Mouse (Mus musculus) mouse trophoblast stem cell (cell line): ENCODE results near the gene Cnksr3.

Experiments used
- in situ Hi-C, 2 experiments: fragments of 300-500 bp; cut with MseI, MboI; formaldehyde crosslinking; loops; 2 replicates in 1 of 2; 3 replicates in 1 of 2; pipeline ENCODE4 v1.15.1; 2025

The Cnksr3 gene

DNA sequence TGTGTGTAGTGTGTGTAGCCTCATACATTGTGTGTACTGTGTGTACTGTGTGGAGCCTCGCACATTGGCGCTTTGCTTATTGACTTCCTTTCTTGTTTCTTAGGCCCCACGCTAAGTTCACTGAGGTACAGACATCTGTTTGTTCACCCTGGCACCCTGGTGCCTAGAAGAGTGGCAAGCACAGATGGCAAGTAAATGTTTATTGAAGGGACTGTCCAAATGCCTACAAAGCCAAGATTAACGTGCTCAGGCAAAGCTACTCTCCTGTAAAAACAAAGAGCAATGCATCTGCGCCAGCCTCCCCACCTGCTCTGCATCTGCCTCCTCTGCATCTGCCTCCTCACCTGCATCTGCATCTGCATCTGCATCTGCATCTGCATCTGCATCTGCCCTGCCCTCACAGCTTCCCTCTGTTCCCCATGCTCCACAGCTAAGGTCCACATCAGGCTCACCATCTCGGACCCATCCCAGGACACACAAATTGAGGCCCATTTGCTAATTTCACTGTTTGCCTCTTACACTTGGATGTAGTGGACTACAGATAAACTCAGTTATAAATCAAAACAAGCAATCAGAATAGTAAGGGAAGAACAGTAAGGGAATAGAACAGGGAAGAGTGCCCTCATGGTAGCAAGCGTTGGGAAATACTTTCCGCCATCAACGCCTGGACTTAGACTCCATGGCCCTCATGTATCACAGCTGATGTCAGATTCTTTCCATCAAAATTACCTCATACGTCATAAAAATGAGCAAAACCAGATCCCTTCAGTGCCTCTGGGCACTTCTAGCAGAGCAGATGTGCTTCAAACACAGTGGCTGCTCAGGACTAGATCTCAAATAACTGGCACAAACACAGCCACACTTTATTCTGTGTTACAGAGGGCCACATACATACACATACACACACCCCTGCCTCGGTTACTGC is 62.1 kb downstream of the Cnksr3 start:
- in situ Hi-C loops, result no loop called here

- in situ Hi-C loops, result no loop called here
Observed at GRCm38 (mm10) chr10:7145614-7146013, 66.4 kb downstream of the Cnksr3 start.

DNA sequence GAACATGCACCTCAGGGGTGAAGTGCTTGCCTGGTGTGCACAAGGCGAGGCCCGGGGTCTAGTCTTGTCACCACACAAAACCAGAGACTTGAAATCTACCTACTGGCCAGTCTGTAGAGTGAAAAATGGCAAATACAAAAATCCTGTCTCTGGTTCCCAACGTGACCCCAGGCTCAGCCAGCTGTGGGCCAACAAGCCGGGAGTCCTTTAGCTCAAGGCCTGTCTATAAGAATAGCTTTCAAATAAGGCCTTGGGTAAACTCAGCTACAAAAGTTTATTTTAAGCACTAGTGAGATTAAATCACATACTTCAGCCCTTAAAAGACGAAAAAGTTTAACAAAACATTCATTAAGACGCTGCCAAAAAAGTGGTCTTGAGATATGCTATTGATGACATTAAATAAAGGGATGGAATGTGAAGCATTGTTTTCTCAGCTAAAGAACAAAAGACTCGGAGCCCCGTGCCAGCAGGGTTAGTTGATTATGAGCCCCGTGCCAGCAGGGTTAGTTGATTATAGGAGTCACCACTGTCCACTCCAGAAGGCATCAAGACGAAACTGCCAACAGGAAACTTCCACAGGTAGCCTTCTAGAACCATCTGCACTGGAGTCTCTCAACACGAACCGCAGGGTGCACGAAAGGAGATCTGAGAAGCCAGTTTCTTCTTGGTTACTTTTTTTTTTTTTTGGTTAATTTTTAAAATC is 67.8 kb downstream of the Cnksr3 start:
- in situ Hi-C loops, result no loop called here

- in situ Hi-C loops, result no loop called here
Observed at GRCm38 (mm10) chr10:7142287-7142686, 69.8 kb downstream of the Cnksr3 start.

- in situ Hi-C loops, result no loop called here
Observed at GRCm38 (mm10) chr10:7140282-7140681, 71.8 kb downstream of the Cnksr3 start.

DNA sequence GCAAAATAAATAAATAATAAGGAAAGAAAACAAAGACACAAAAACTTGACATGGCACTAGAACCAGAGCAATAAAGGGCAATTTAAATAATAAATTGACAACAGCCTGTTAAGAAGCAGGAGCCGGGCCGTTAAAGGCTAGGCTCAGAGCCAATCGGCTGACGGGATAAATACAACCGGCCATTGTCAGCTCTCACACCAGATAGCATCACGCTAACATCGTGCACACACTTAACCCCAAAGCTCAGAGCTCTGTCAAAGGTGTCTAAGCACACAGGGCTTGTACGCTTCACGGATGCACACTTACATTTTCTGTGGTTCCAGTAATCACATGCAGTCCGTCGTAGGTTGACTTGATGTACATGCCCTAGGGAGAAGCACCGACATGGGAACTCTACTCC is 74.0 kb downstream of the Cnksr3 start:
- in situ Hi-C loops, result no loop called here

DNA sequence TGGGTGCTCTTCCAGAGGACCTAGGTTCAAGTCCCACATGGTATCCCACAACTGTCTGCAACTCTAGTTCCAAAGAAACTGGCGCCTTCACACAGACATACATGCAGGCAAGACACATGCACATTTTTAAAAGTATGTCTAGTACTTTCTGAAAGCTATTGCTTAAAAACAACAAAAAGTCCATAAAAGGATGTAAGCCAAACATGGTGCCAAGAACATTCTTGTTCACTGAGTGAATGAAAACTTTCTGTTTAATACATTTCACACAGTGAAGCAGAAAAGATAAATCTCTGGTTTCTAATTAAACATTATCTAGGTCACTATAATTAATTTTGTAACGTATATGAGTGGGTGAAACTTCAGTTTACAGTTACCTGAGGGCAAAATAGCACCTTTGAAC is 76.3 kb downstream of the Cnksr3 start:
- in situ Hi-C loops, result no loop called here

- in situ Hi-C loops, result no loop called here
Observed at GRCm38 (mm10) chr10:7133005-7133404, 79.0 kb downstream of the Cnksr3 start.

DNA sequence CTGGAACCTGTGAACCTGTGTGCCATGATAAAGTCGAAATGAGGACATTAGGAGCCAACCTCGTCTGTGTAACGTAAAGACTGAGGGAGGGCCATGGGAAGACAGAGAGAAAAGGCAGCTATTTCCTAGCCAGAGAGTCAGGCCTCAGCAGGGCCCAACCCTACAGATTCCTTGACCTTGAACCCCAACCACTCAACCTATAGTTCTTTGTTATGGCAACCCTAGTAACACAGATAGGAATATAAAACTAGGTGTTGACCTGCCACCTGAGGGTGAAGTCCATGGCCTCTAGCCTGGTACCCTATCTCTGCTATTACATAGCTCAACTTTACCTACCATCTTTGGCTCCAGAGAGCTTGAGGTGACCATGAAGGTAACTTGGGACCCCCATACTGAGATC is 80.6 kb downstream of the Cnksr3 start:
- in situ Hi-C loops, result no loop called here

DNA sequence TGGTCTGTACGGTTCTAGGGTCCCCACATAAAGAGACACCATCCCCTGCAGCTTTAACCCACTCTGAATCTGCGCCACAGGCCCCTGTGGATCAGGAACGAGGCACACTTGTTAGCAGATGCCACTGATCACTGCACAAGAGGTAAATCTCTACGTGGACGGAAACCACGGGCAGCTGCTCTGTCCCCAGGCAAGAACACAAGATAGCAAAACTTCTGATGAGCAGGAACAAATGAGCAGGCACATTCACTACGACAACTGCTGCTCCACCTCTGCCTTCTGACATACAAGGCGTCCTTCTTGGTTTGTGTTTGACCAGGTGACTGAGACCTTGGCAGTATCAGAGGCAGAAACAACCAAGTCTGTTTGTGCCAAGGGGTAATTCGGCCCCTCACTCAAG is 84.2 kb downstream of the Cnksr3 start:
- in situ Hi-C loops, result no loop called here

- in situ Hi-C loops, result no loop called here
Observed at GRCm38 (mm10) chr10:7126882-7127281, 85.2 kb downstream of the Cnksr3 start.

DNA sequence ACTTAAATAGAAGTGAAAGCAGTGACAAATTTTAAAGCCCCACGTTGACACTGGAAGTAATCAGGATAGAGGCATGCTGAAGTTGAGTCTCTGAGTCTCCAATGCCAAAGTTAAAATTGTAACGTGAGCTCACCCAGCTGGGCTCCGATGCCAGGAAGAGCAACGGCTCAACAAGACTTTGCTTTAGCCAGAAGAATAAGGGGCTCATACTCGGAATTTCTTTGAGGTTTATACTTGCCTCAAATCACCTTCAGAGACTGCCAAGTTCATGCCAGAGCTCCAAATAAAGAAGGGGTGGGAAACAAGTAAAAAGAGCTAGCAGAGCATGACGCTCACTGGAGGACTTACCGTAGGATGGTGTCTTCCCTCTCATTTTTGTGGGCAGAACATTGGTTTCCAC is 85.8 kb downstream of the Cnksr3 start:
- in situ Hi-C loops, result no loop called here

DNA sequence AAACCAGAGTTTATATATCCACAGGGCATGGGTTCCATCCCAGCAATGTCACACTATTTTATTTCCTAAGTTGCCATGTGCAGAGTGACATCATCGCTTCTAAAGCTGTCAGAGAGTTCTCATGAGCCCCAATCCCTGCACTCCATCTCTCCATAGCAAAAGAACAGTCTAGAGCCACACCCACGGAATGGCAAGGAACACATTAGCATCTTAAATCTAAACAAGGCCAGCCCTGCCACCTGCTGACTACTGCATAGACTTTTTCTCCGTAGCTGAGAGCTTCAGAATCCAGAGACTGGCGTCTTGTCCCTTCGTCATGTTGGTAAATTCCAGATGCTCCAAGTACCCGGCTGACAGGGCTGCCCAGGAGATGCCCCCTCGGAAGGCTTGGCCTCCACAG is 87.0 kb downstream of the Cnksr3 start:
- in situ Hi-C loops, result no loop called here

DNA sequence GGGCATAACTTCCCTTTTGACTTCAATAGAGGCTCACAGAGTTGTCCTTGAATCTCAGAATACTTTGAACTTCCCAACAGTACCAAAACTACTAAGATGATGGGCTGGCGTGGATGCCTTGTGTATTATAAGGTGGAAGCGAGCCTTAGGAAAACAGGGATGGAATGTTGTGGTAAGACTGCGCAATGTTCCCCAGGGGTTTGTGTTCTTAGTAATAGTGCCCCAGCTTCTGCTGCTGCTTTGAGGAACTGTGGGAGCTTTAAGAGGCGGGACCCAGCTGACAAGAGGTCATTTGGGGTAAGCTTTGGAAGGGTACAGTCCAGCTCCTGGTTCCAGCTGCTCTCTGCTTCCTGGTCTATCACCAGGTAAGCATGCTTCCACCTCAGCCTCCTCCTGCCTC is 89.7 kb downstream of the Cnksr3 start:
- in situ Hi-C loops, result no loop called here

DNA sequence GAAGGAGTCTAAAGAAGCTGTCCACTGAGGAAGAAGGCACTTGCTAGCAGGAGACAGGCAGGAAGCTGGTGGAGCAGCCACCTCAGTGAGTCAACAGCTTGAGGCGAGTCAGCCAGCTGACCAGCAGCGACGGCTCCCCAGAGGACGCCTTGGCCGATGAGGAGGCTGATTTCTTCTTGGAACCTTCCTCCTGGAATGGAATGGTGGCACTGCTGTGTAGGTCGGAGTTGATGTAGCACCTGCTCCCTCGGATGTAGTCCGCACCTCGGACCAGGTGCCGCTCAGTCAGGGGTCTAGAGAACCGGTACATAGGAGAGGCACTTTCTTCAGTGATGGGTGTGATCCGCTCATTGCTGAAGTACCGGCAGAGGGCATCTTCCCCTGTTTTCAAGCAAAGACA is 91.8 kb downstream of the Cnksr3 start:
- in situ Hi-C loops, result no loop called here

DNA sequence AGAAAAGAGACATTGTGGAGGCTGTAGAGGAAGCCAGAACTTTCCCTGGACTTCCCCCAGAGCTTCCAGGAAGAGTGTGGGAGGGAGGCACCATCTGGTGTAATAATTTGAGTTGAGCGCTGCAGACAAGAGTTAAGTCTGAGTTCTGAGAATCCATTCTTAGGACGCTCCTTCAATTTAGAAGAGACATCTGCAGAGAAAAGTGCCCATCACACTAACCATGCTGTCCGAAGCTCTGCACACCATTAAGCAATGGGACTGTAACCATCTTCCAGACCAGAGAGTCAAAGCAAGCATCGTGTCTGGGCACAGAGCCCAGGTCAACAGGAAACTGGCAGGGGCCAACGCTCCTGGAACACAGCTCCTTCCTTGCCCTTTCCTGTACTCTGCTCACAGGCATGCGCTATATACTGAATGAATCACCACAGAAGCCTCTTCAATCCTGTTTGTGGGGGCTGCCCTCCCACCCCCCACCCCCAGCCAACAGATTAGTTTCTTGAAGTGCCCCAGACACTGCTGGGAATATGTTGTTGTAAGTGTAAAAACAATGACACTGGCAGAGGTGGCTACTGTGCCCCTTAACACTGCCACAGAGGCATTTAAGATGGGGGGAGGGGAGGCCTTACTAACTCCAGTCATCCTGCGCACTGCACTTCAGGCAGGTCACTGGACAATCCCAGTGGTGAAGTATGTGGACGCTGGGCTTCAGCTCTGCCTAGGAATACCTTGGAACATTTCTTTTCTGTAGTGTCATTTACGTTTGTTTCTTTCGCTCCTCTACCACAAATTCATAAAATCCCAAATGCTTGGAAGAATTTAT is 93.6 kb downstream of the Cnksr3 start:
- in situ Hi-C loops, result no loop called here

DNA sequence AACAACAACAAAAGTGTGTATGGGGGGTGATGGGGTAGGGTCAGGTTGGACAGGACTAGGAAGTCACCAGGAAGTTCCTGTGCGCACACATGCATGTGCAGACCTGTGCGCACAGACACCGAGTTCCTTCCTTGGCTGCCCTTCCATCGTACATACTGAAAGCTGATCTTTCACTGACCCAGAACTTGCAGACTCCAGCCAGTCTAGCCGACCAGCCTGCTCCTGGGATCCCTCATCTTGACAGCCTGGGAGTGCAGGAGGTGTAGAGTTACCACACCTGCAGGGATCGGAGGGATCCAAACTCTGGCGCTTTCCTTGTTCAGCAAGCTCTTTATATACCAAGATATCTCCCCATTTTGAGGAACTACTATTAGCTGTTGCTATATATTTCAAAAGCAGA is 94.3 kb downstream of the Cnksr3 start:
- in situ Hi-C loops, result no loop called here

DNA sequence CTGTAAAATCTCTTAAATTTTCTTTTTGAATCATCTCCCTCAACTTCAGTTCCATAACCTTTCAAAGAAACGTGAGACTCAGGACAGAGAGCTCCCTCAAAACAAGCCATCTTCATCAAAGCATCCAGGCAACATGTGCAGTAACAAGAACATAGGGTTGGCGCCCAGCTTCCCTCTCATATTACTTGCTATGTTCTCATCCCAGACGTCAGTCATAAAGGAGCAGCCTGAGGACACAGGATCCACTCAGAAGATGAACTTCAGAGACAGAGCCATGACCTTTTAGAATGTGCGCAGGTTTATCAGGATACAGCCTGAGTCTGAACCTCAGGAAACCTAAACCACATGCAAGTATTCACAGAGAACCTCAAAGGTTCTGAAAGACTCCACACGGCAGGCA is 97.2 kb downstream of the Cnksr3 start:
- in situ Hi-C loops, result no loop called here

- in situ Hi-C loops, result no loop called here
Observed at GRCm38 (mm10) chr10:7113747-7114146, 98.3 kb downstream of the Cnksr3 start.

- in situ Hi-C loops, result no loop called here
Observed at GRCm38 (mm10) chr10:7113144-7113543, 98.9 kb downstream of the Cnksr3 start.

GRCm38 (mm10) chr10:7111462-7112000 is 100.5 kb downstream of the Cnksr3 start:
- in situ Hi-C loops, result no loop called here

- in situ Hi-C loops, result no loop called here
Observed at GRCm38 (mm10) chr10:7103872-7104271, 108.2 kb downstream of the Cnksr3 start.
